Mouse (Mus musculus) forebrain, embryonic 16.5 days (tissue): ENCODE measurements around the gene Ect2. TPM values are rescaled to one million over a fixed set of nuclear protein-coding genes. Genes with fewer than 3 reads are reported as not detected.

Experiments
- ATAC-seq: fragments of 200-750 bp; cut with Nextera tagmentation; 2 replicates; pipeline ENCODE4 v1.8.0; 2017; ENCODE audit warnings: mild to moderate bottlenecking, moderate library complexity
- H3K27ac ChIP-seq: fragments of 300-500 bp; sonication (generic); 2 replicates; pipeline ENCODE4 v1.5.1; 2014; ENCODE audit warnings: low read length, control low read depth
- H3K27me3 ChIP-seq: fragments of 300-500 bp; sonication (generic); replicated peaks from 2 replicates; pipeline ENCODE4 v1.6.1; 2014; ENCODE audit warnings: low read length; ENCODE audit not compliant: control insufficient read depth, insufficient read depth
- H3K36me3 ChIP-seq: fragments of 300-500 bp; sonication (generic); 2 replicates; pipeline ENCODE4 v1.6.1; 2014; ENCODE audit not compliant: control insufficient read depth, insufficient read depth
- H3K4me1 ChIP-seq: fragments of 300-500 bp; sonication (generic); replicated peaks from 2 replicates; pipeline ENCODE4 v1.6.1; 2014; ENCODE audit warnings: low read length; ENCODE audit not compliant: control insufficient read depth, insufficient read depth
- H3K4me2 ChIP-seq: fragments of 300-500 bp; sonication (generic); 2 replicates; pipeline ENCODE4 v1.6.1; 2014; ENCODE audit warnings: mild to moderate bottlenecking, low read length, control low read depth
- H3K4me3 ChIP-seq: fragments of 300-500 bp; sonication (generic); replicated peaks from 2 replicates; pipeline ENCODE4 v1.5.1; 2014; ENCODE audit warnings: mild to moderate bottlenecking, low read length, control low read depth
- H3K9ac ChIP-seq: fragments of 300-500 bp; sonication (generic); replicated peaks from 2 replicates; pipeline ENCODE4 v1.6.1; 2014; ENCODE audit warnings: low read depth, low read length, control low read depth
- H3K9me3 ChIP-seq: fragments of 300-500 bp; sonication (generic); 2 replicates; pipeline ENCODE4 v1.6.1; 2016; ENCODE audit warnings: low read length; ENCODE audit not compliant: control insufficient read depth
- WGBS: fragments of 180-500 bp; shearing (Covaris S2); extraction: QIAGEN DNeasy Blood & Tissue Kit; methylation state at CpG from one replicate; pipeline ENCODE4 v1.1.7; 2014; 5-methylcytosine and 5-hydroxymethylcytosine counted together
- polyA plus RNA-seq: library from polyadenylated mRNA; unstranded; fragments of >200 nt; fragmentation: Nextera tagmentation; extraction: Ambion mirVana; gene quantifications from 2 replicates; pipeline ENCODE4 v1.2.1, GENCODE M21; 2015

Ect2 gene
- polyA plus RNA-seq, 1 experiment from 2014 or later, result 26.2 TPM

DNA sequence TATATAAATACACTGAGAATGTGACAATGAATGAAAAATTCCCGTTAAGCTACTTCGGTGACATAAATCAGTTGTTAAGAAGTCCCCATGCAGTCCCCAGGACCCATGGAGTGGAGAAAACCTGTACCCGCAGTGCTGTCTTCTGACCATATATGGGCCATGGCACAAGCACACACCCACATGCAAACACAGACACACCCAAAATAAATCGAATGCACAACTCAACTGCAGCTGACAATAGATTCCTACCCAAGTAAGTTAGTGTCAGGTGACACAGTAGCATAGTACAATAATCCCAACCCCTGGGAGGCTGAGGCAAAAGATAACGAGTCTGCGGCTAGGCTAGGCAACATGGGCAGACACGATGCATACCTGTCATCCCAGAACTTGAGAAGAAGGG is 10.1 kb downstream of the Ect2 start:
- H3K27ac ChIP-seq, result no peak overlapping the region
- 83% methylated on average over 7 of the region's 7 CpGs for WGBS

DNA sequence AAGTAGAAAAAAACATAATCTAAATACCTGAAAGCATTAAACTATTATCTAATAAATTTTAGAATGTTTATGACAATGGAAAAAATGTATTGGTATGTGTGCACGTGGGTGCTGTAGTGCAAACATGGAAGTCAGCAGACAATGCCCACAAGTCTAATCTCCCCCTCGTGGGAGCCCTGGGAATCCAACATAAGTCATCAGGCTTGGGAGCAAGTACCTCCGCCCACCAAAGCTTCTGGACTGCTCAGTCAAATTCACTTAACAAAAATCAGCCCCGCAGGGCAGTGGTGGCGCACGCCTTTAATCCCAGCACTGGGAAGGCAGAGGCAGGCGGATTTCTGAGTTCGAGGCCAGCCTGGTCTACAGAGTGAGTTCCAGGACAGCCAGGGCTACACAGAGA is 13.6 kb downstream of the Ect2 start:
- Histone ChIP-seq H3K4me3 (no peak overlapping the region), H3K4me2 (no peak overlapping the region), H3K9me3 (no peaks in the 10 kb centered on the region), H3K27me3 (no peaks in the 10 kb centered on the region), H3K27ac (no peak overlapping the region), H3K36me3 (no peaks in the 10 kb centered on the region), H3K9ac (no peak overlapping the region), H3K4me1 (no peaks in the 10 kb centered on the region)
- 88% methylated on average over 8 of the region's 8 CpGs for WGBS
- ATAC-seq, result no peak

More for the DNA sequence above, 10.1 kb downstream of the Ect2 start:
- no peak overlapping the region for H3K9ac ChIP-seq
- no peak for ATAC-seq
- H3K4me3 ChIP-seq, result no peak overlapping the region
- no peak overlapping the region for H3K4me2 ChIP-seq
- no peaks in the 10 kb centered on the region for H3K4me1 ChIP-seq
- H3K27me3 ChIP-seq, result no peaks in the 10 kb centered on the region
- H3K36me3 ChIP-seq, result peaks cover 3% of the 10 kb centered on the region; the same call in 1 of the 2 replicates
- no peaks in the 10 kb centered on the region for H3K9me3 ChIP-seq

DNA sequence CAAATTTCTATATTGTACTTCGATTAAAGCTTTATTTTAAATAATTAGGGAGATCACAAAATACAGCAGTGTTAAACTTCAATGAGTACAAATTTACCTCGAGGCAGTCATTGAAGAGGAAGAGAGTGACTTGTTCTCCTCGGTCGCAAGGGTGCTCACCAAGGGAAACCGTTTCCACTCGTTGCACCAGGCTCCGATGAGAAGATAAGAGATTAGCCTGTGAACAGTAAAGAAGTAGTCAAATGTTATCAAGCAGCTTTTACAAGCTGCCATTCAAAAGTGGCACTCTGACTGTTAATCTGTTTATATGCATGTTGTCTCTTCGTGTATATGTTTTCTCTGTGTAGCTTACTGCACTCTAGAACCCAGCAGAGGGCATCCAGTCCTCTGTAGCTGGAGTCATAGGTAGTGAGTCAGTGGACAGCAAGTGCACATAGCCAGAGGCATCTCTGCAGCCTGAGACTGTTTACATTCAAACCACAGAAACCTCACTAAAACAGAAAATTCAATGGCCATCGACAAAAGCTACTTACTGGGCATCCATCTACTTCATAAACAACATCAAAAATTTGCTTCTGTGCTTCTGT is 31.7 kb downstream of the Ect2 start:
- Histone ChIP-seq H3K9ac (no peak overlapping the region), H3K4me1 (no peaks in the 10 kb centered on the region), H3K4me3 (no peak overlapping the region), H3K9me3 (no peaks in the 10 kb centered on the region), H3K27ac (no peak overlapping the region), H3K4me2 (no peak overlapping the region), H3K27me3 (no peaks in the 10 kb centered on the region), H3K36me3 (peaks cover 2% of the 10 kb centered on the region)
- ATAC-seq, result no peak
- 89% methylated on average over 9 of the region's 9 CpGs for WGBS

GRCm38 (mm10) chr3:27120932-27121331 is 32.7 kb downstream of the Ect2 start:
- no peaks in the 10 kb centered on the region for H3K4me1 ChIP-seq
- H3K4me3 ChIP-seq, result no peak overlapping the region
- no peak for ATAC-seq
- no peak overlapping the region for H3K4me2 ChIP-seq
- H3K9me3 ChIP-seq, result no peaks in the 10 kb centered on the region
- peaks cover 2% of the 10 kb centered on the region for H3K36me3 ChIP-seq
- H3K27me3 ChIP-seq, result no peaks in the 10 kb centered on the region
- no peak overlapping the region for H3K27ac ChIP-seq
- H3K9ac ChIP-seq, result no peak overlapping the region
- WGBS, result 91% methylated on average over 6 of the region's 6 CpGs

DNA sequence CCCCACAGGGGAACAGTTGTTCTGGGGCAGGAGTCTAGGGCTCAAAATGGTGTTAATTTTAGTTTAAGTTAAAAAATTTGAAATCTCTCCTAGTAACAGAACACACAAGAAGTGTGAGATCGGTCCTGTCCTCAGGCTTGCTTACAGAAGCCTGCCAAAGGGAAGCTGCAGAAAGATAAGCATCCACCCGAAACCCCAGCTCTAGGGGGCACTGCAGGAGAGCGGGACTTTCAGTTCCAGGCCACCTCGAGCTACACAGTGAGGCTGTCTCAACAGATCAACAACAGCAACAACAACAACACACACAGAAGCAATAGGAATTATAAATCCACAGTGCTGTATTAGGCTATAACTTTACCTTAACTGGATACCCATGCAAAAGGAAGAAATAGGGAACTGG is 35.5 kb downstream of the Ect2 start:
- ATAC-seq, result no peak
- 84% methylated on average over 4 of the region's 4 CpGs for WGBS
- Histone ChIP-seq H3K4me3 (no peak overlapping the region), H3K4me2 (no peak overlapping the region), H3K9ac (no peak overlapping the region), H3K27ac (no peak overlapping the region), H3K36me3 (peaks cover 2% of the 10 kb centered on the region), H3K9me3 (no peaks in the 10 kb centered on the region), H3K27me3 (no peaks in the 10 kb centered on the region), H3K4me1 (no peaks in the 10 kb centered on the region)

GRCm38 (mm10) chr3:27110860-27111259 is 42.8 kb downstream of the Ect2 start:
- H3K27ac ChIP-seq, result no peak overlapping the region
- no peaks in the 10 kb centered on the region for H3K9me3 ChIP-seq
- H3K4me2 ChIP-seq, result no peak overlapping the region
- no peaks in the 10 kb centered on the region for H3K36me3 ChIP-seq
- H3K4me3 ChIP-seq, result no peak overlapping the region
- H3K4me1 ChIP-seq, result 0 out of 2 replicates have a peak, but pooled peaks cover 2% of the 10 kb centered on the region
- H3K9ac ChIP-seq, result no peak overlapping the region
- no peak for ATAC-seq
- no peaks in the 10 kb centered on the region for H3K27me3 ChIP-seq

- peak; percentile 40 for ATAC-seq
- Histone ChIP-seq H3K9ac (no peak overlapping the region), H3K27ac (no peak overlapping the region), H3K4me2 (no peak overlapping the region), H3K4me3 (no peak overlapping the region), H3K4me1 (0 out of 2 replicates have a peak, but pooled peaks cover 2% of the 10 kb centered on the region), H3K27me3 (no peaks in the 10 kb centered on the region), H3K36me3 (no peaks in the 10 kb centered on the region), H3K9me3 (no peaks in the 10 kb centered on the region)
- 75% methylated on average over 4 of the region's 4 CpGs for WGBS
Observed at GRCm38 (mm10) chr3:27109109-27109508, 44.6 kb downstream of the Ect2 start.

GRCm38 (mm10) chr3:27107142-27107541 is 46.5 kb downstream of the Ect2 start:
- Histone ChIP-seq H3K36me3 (no peaks in the 10 kb centered on the region), H3K27me3 (no peaks in the 10 kb centered on the region), H3K4me2 (no peak overlapping the region), H3K9me3 (no peaks in the 10 kb centered on the region), H3K27ac (no peak overlapping the region), H3K4me3 (no peak overlapping the region), H3K9ac (no peak overlapping the region), H3K4me1 (0 out of 2 replicates have a peak, but pooled peaks cover 2% of the 10 kb centered on the region)
- WGBS, result 82% methylated on average over 6 of the region's 6 CpGs
- ATAC-seq, result no peak

GRCm38 (mm10) chr3:27102965-27103364 is 50.7 kb downstream of the Ect2 start:
- no peak for ATAC-seq
- no peaks in the 10 kb centered on the region for H3K4me1 ChIP-seq
- no peaks in the 10 kb centered on the region for H3K27me3 ChIP-seq
- H3K9me3 ChIP-seq, result no peaks in the 10 kb centered on the region
- H3K36me3 ChIP-seq, result 0 out of 2 replicates have a peak, but pooled peaks cover 2% of the 10 kb centered on the region
- WGBS, result 93% methylated on average over 6 of the region's 6 CpGs
- no peak overlapping the region for H3K4me2 ChIP-seq
- no peak overlapping the region for H3K9ac ChIP-seq
- no peak overlapping the region for H3K27ac ChIP-seq
- H3K4me3 ChIP-seq, result no peak overlapping the region

- no peak for ATAC-seq
- 0 out of 2 replicates have a peak, but pooled peaks cover 2% of the 10 kb centered on the region for H3K36me3 ChIP-seq
- H3K27me3 ChIP-seq, result no peaks in the 10 kb centered on the region
- no peak overlapping the region for H3K9ac ChIP-seq
- no peak overlapping the region for H3K27ac ChIP-seq
- no peaks in the 10 kb centered on the region for H3K9me3 ChIP-seq
- WGBS, result 90% methylated on average over 6 of the region's 6 CpGs
- H3K4me3 ChIP-seq, result no peak overlapping the region
- H3K4me1 ChIP-seq, result no peaks in the 10 kb centered on the region
- no peak overlapping the region for H3K4me2 ChIP-seq
Observed at GRCm38 (mm10) chr3:27098633-27099032, 55.0 kb downstream of the Ect2 start.
